Mouse (Mus musculus) frontal cortex, adult 2 months (tissue): Measurements from ENCODE around the gene Usp25. TPM values are rescaled to one million over a fixed set of nuclear protein-coding genes. Genes with fewer than 3 reads are reported as not detected.

Source experiments
- DNase-seq, 2 experiments: peaks; one replicate each; pipeline ENCODE4 v3.0.0; 2022; ENCODE audit warnings: low spot score in 1 of 2; ENCODE audit errors: extremely low spot score in 1 of 2
- polyA plus RNA-seq: library from polyadenylated mRNA; depleted of rRNA; stranded (reverse); fragments of >200 nt; gene quantifications from 2 replicates; pipeline ENCODE4 v1.2.3, GENCODE M21; 2012

Gene Usp25
- polyA plus RNA-seq, 1 experiment, result 15.6 TPM

DNA sequence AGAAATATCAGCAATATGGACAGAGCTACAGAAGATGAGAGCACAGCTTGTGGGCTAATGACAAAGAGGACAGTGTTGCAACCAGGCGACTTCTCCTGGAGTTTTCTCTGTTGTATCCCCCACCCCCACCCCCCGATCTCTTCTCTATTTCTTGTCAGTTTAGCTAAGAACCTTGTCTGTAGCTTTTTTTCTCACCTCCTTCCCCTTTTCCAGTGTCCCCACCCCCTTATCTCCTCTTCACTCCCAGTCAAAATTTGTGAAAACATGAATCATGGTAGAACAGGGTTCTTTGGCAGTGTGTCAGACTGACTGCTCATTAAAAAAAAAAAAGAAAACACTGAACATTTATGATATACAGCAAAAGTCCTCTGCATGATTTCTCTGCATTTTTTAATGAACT lies 16.9 kb downstream of the Usp25 start:
- peak in 1 of 2 experiments; percentile 62 for DNase-seq

DNA sequence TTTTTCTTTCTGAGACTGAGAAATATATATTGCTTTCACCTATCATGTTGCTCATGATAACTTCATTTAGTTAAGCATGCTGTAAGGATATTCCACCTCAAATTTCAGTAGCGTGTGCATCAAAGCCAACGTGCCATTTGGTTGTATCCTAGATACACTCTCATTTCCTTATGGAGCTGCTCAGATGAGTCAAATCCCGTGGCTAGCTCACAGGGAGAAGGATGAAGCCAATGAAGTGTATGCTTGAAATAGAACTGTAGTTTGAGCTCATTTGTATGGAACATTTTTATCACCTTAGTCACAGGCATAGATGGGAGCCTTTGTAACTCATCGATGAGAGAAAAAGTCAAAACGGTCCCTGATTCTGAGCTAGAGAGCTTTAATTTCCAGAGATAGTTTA lies 20.8 kb downstream of the Usp25 start:
- DNase-seq, result peak in 1 of 2 experiments; percentile 57

- no peak for DNase-seq
Measured at GRCm38 (mm10) chr16:77034751-77035150, 21.2 kb downstream of the Usp25 start.

DNA sequence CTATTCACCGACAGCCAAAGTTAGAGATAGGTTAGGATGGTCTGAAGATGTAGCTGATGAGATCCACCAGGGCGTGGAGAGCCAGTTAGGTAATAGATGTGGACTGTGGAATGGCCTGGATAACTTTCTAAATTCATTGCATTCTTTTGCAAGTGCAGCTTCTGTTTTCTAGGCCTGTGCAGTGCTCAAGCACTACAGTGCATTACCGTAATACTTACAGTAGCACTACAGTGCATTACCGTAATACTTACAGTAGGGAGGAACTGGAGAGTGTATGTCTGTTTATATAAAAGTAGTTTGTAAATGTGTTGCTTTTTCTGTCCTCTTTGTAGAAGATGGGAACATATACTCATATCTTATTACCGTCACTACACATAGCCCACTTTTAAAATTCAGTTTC lies 28.1 kb downstream of the Usp25 start:
- no peak for DNase-seq

GRCm38 (mm10) chr16:77043499-77043898 lies 30.0 kb downstream of the Usp25 start:
- DNase-seq, result no peak

- DNase-seq, result no peak
Measured at GRCm38 (mm10) chr16:77054184-77054583, 40.7 kb downstream of the Usp25 start.

GRCm38 (mm10) chr16:77055519-77056159 lies 42.1 kb downstream of the Usp25 start:
- DNase-seq, result no peak

DNA sequence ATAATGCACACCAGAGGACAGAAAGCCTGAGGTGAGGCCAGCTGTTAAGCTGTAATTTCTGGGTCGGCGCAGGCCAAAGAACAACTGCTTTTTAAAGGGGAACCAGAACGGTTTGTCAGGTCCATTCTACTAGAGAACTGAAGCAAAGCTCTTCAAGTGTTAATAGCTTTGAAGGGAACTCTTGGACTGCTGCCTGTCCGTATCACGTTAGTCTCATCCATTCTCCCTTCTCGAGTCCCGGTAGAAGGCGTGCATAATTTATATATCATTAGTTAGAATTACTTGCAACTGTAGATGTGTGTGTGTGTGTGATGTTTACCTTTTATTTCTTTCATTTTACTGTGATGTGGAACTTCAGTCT lies 42.6 kb downstream of the Usp25 start:
- DNase-seq, result no peak

DNA sequence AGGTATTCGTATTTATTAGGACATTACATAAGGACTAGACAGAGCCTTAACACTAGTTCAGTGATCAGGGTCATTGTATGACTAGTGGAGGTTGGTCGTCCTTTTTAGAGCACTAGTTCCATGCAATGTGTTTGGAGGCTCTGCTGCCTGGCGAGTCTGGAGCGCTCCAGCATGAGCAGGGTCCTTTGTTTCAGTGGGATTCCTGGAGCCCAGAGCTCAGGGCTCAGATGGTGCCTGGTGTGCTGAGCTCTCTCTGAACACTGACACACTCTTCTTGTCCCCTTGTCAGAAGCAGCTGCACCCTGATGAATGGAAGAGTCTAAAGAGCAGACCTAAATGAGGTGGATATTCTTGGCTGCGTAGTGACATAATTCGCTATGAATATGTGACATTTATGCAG lies 45.1 kb downstream of the Usp25 start:
- DNase-seq, result no peak

DNA sequence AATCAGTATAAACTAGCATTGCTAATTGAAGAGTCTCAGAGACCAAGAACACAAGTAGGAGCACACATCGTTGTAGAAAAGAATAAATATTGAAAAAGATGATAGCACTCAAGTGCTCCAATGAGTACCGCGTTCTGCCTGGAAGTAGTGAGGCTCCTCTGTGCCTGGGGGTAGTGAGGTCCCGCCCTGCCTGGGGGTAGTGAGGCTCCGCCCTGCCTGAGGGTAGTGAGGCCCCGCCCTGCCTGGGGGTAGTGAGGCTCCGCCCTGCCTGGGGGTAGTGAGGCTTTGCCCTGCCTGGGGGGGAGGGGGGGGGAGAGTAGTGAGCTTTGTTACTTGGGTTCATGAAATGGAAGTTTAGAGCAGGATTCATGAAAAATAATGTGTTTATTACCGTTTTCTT lies 46.7 kb downstream of the Usp25 start:
- no peak for DNase-seq

- no peak for DNase-seq
Measured at GRCm38 (mm10) chr16:77063916-77064315, 50.4 kb downstream of the Usp25 start.

DNA sequence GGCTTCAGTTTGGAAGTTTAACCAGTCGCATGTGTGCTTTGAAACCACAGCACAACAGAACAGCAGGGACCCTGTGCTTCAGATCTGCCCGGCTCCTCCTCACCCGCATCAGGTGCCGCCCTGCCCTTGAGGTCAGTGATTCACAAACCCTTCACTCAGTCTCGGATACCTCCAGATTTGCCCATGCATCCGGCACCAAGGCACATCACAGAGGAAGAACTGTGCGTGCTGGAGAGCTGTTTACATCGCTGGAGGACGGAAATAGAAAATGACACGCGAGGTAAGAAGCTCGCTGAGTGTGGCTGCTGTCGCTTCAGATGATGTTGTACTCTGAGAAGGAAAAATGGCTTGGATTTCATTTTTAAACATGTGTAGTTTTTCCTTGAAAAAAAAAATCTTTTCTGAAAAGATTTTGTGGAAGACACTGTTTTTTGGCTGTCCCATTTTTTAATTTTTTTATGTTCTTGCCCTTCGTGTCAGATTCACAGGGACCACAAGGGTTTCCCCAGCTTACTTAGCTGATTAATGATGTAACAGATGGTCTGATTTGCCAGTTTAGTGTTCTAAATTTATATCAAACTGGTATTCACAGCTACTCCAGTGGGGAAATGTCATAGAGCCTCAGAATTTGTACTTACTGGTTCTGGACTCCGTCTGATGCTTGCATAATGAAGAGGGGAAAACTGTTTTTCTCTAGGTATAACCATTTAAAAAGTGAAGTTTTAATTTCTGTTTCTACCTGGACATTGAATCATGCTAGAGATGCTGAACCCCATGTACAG lies 63.6 kb downstream of the Usp25 start:
- peak; percentile 28 to 54 for DNase-seq

- peak in 1 of 2 experiments; percentile 54 for DNase-seq
Measured at GRCm38 (mm10) chr16:77077736-77078005, 64.2 kb downstream of the Usp25 start.

DNA sequence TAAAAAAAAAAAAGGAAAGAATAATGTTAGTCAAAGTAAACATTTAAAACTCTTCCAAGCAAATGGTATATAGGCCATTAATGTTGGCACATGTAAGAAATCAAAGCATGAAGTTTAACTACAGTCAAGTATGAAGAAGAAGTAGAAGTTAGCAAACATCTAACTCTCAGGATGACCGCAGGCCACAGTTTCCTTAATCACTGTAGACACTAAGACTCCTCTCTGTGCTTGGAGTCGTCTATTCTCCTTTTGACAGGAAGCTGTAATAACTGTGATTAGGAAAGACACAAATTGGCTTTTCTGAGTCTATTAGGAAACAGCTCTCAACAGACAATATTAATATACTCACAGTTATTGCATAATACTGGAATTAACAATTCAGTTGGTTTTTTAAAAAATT lies 70.6 kb downstream of the Usp25 start:
- DNase-seq, result no peak

- DNase-seq, result no peak
Measured at GRCm38 (mm10) chr16:77089806-77090205, 76.3 kb downstream of the Usp25 start.

DNA sequence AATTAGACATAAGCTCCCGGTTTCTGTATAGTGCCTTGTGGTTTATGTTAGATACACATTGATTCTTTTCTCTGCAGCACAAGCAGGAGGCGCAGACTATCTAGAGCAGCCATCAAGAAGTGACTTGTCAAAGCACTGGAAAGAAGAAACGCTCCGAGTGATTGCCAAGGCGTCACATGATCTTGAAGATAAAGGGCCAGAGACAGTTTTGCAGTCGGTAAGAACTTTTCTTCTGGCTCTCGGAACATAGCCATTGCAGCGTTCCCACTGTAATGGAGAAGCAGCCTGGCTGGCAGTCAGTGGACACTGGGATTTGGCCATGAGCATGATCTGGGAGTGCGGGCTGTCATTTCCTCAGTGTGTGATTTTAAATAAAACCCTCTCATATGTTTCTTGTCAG lies 80.0 kb downstream of the Usp25 start:
- DNase-seq, result no peak

GRCm38 (mm10) chr16:77095017-77095551 lies 81.6 kb downstream of the Usp25 start:
- no peak for DNase-seq

DNA sequence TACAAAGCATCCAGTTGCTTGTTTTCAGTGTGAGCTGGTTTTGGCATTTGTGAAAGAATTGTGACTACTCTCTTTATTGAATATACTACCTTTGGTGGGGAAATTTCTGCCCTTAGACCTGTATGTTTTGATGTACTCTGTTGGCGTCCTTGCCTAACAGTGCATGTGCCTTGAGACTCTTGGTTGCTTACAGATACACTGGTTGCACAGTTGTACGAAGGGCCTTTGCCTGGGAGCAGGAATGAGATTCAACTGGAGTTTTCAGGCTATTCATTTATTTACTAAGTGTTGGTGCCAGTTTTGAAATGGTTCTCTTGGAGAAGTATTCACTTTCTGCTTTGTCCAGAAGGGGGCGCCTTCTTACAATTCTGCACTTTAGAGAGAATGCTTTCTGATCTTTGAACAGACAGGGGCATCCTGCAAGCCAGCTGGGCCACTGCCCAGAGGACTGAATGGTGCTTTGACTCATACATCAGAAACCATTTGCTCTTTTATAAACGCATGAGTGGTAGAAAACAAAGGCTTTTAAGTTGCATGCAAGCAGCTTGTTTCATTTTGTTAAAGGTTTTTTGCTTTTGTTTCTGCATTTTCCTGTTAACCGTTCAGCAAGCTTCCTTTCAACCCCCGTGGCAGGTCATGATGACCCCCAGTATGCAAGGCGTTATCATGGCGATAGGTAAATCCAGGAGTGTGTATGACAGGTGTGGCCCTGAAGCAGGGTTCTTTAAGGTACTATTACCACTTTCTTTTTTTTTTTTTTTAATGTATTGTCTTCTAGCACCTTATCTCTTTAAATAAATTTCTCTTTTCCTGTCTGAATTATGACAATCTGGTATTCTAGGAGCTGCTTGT lies 85.7 kb downstream of the Usp25 start:
- DNase-seq, result peak; percentile 78 to 88

GRCm38 (mm10) chr16:77103637-77104264 lies 90.2 kb downstream of the Usp25 start:
- no peak for DNase-seq

- DNase-seq, result no peak
Measured at GRCm38 (mm10) chr16:77111268-77111667, 97.8 kb downstream of the Usp25 start.

GRCm38 (mm10) chr16:77125908-77126307 lies 112.4 kb downstream of the Usp25 start:
- DNase-seq, result peak in 1 of 2 experiments; percentile 23
